Mouse (Mus musculus): ENCODE measurements at regions not wholly inside any gene's neighbourhood (a gene's known extent, or its start where the extent isn't known, plus 50 kb on each side); places are given as distances from the start of the nearest gene placed in this dataset.
A peak's percentile ranks its signal among the peaks of the same experiment; 100 is the strongest.
"Not testable (repeated sequence)": the region's sequence is repeated elsewhere in the genome, so short reads cannot be mapped to it uniquely, and the experiment has no call there.

DNA sequence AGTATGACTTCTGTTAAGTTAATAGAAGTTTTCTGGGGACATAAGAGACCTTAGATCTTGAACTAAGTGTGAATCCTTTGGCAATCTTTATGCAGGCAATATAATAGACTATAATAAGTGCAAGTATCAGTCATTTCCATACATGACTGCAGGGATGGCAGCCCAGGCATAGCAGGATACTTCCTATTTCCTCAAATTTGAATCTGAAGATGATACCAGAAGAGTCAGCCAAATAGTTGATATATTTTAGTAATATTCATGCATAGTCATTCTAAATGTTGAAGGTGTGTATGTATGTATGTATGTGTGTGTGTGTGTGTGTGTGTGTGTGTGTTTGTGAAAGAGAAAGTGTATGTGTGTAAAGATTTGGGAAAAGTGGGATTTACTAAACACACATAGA lies 64.3 kb downstream of the Prl2c2 start:
- ATAC-seq (replicated peaks; ENCODE audit: insufficient number of reproducible peaks, insufficient read depth, low FRiP score, low read depth); H3K9ac ChIP-seq; H3K36me3 ChIP-seq; H3K4me1 ChIP-seq (replicated peaks); H3K27ac ChIP-seq; H3K4me2 ChIP-seq; H3K27me3 ChIP-seq; H3K4me3 ChIP-seq: not testable (repeated sequence)
- H3K9me3 ChIP-seq (replicated peaks) = peaks cover 26% of the 10 kb centered on the region; the same call in 1 of the 2 replicates

DNA sequence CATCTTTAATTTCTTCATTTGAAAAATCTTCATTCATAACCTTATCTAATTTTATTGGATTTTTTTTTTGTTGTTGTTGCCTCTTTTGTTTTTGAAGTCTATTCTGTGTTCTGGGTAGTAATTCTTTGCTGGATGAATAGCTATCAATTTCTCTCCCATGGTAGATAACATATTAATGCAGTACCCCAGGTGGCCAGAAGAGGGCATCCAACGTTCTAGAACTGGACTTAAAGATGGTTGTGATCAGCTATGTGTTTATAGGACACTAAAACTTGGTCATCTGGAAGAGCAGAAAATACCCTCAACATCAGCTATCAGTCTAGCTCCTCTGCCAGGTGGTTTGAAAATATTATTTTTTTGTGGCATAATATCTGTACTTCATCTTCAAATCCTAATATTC lies 70.1 kb downstream of the Prl2c2 start:
- WGBS = 3% methylated on average over 1 of the region's 1 CpGs
- peaks cover 34% of the 10 kb centered on the region for H3K9me3 ChIP-seq (replicated peaks)
- H3K4me2 ChIP-seq; H3K27me3 ChIP-seq; H3K27ac ChIP-seq; H3K9ac ChIP-seq; ATAC-seq (replicated peaks; ENCODE audit: insufficient number of reproducible peaks, insufficient read depth, low FRiP score, low read depth); H3K4me1 ChIP-seq (replicated peaks); H3K36me3 ChIP-seq; H3K4me3 ChIP-seq: not testable (repeated sequence)

DNA sequence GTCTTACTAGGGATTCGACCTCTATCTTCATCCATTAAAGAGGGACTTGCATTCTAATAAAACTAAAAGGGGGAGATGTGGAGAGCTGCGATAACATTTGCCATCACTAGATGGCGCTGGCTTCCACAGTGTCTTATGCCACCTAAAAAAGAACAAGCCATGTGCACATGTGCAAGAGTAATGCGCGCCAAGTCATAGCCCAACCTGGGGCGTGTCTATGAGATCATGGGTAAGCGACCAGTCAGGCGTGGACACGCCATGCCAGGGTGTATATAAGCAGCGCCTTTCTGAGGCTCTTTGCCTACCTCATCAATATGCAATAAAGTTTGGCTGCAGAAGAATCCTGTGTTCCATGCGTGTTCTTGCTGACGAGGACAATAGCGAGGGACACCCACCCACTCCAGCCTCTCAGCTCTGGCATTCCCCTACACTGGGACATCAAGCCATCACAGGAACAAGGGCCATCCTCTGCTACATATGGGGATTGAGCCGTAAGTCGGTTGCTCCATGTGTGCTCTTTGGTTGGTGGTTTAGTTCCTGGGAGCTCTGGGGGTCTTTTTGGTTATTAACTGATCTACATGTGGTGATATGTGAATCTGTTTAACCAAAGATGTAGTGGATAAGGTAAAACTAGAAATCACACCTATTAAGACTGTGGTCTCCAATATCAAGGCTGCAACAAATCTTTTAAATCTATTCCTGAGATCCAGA lies 73.1 kb downstream of the Prl2c2 start:
- ATAC-seq (replicated peaks; ENCODE audit: insufficient number of reproducible peaks, insufficient read depth, low FRiP score, low read depth) = 0 out of 2 replicates have a peak, but pooled peaks have one; percentile 21
- peaks cover 52% of the 10 kb centered on the region for H3K9me3 ChIP-seq (replicated peaks)

DNA sequence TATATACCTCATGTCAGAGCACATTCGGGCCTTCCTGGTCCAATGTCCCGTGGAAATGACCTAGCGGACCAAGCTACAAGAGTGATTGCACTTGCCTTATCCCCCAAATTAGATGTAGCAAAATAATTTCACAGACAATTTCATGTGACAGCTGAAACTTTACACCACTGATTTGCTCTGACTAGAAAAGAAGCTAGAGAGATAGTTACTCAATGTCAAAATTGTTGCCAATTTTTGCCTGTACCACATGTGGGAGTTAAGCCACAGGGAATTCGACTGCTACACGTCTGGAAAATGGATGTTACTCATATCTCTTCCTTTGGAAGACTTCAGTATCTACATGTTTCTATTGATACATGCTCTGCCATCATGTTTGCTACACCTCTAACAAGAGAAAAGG lies 74.6 kb downstream of the Prl2c2 start:
- H3K4me1 ChIP-seq (replicated peaks) = no peaks in the 10 kb centered on the region
- H3K27me3 ChIP-seq = no peaks in the 10 kb centered on the region
- H3K9me3 ChIP-seq (replicated peaks) = peaks cover 66% of the 10 kb centered on the region
- H3K4me2 ChIP-seq = no peak overlapping the region
- no peak overlapping the region for H3K9ac ChIP-seq
- 72% methylated on average over 5 of the region's 5 CpGs for WGBS
- H3K36me3 ChIP-seq = no peaks in the 10 kb centered on the region
- no peak overlapping the region for H3K27ac ChIP-seq
- H3K4me3 ChIP-seq = no peak overlapping the region
- ATAC-seq (replicated peaks; ENCODE audit: insufficient number of reproducible peaks, insufficient read depth, low FRiP score, low read depth) = no peak

More for the DNA sequence above, 73.1 kb downstream of the Prl2c2 start:
- not testable (repeated sequence) for H3K4me2 ChIP-seq; H3K36me3 ChIP-seq; H3K27me3 ChIP-seq; H3K9ac ChIP-seq; H3K4me1 ChIP-seq (replicated peaks); H3K4me3 ChIP-seq; H3K27ac ChIP-seq
- WGBS = 77% methylated on average over 15 of the region's 15 CpGs

DNA sequence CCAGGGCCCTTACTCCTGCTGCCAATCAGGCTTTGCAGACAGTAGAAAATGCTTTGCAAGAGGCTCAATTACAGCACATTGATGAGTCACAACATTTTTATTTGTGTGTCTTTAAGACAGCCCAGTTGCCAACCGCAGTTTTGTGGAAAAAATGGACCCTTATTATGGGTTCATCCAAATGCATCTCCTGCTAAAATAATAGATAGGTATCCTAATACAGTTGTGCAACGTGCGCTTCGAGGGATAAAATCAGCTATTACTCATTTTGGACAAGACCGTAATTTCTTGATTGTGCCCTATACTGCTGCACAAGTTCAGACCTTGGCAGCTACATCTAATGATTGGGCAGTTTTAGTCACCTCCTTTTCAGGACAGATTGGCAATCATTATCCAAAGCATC lies 75.4 kb downstream of the Prl2c2 start:
- no peak overlapping the region for H3K27ac ChIP-seq
- 85% methylated on average over 5 of the region's 5 CpGs for WGBS
- H3K9ac ChIP-seq = no peak overlapping the region
- H3K4me1 ChIP-seq (replicated peaks) = no peaks in the 10 kb centered on the region
- ATAC-seq (replicated peaks; ENCODE audit: insufficient number of reproducible peaks, insufficient read depth, low FRiP score, low read depth) = no peak
- no peaks in the 10 kb centered on the region for H3K27me3 ChIP-seq
- no peak overlapping the region for H3K4me2 ChIP-seq
- H3K36me3 ChIP-seq = no peaks in the 10 kb centered on the region
- H3K4me3 ChIP-seq = no peak overlapping the region
- H3K9me3 ChIP-seq (replicated peaks) = peaks cover 62% of the 10 kb centered on the region

DNA sequence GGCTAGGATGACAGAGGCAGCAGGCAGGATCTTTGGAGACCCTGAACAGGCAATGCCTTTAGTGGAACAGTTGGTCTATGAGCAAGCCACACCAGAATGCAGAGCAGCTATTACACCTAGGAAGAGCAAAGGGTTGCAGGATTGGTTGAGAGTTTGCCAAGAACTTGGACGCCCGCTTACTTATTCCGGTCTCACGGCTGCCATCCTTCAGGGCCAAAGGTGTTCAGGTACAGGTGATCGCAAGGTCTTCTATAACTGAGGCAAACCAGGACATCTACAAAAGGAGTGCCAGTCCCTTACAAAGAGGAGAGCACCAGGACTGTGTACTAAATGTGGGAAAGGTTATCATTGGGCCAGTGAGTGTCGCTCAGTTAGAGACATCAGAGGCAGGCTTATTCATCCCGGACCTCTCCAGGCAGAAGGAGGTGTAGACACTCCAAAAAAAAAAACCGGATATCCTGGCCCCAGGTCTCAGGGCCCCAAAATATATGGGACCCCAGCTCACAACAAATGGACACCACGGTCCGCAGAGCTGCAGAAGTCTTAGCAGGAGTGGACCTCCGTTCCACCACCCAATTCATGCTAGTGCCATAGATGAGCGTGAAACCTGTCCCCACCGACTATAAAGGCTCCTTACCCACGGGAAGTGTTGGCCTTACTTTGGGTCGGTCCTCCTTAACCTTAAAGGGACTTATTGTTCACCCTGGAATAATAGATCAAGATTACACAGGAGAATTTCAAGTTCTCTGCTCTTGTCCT lies 77.4 kb downstream of the Prl2c2 start:
- no peaks in the 10 kb centered on the region for H3K4me1 ChIP-seq (replicated peaks)
- 84% methylated on average over 15 of the region's 15 CpGs for WGBS
- no peak for ATAC-seq (replicated peaks; ENCODE audit: insufficient number of reproducible peaks, insufficient read depth, low FRiP score, low read depth)

DNA sequence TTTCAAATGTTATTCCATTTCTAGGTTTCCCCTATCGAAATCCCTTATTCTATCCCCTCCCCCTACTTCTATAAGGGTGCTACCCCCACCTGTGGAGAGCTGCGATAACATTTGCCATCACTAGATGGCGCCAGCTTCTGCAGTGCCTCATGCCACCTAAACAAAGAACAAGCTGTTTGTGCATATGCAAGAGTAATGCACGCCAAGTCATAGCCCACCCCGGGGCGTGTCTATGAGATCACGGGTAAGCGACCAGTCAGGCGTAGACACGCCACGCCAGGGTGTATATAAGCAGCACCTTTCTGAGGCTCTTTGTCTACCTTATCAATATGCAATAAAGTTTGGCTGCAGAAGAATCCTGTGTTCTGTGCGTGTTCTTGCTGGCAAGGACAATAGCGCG lies 79.6 kb downstream of the Prl2c2 start:
- ATAC-seq (replicated peaks; ENCODE audit: insufficient number of reproducible peaks, insufficient read depth, low FRiP score, low read depth) = 0 out of 2 replicates have a peak, but pooled peaks have one; percentile 16
- peaks cover 53% of the 10 kb centered on the region for H3K9me3 ChIP-seq (replicated peaks)

More for the DNA sequence above, 77.4 kb downstream of the Prl2c2 start:
- Histone ChIP-seq H3K27ac (no peak overlapping the region), H3K36me3 (no peaks in the 10 kb centered on the region), H3K4me3 (no peak overlapping the region), H3K9me3 (replicated peaks) (peaks cover 62% of the 10 kb centered on the region), H3K4me2 (no peak overlapping the region), H3K9ac (no peak overlapping the region), H3K27me3 (no peaks in the 10 kb centered on the region)

DNA sequence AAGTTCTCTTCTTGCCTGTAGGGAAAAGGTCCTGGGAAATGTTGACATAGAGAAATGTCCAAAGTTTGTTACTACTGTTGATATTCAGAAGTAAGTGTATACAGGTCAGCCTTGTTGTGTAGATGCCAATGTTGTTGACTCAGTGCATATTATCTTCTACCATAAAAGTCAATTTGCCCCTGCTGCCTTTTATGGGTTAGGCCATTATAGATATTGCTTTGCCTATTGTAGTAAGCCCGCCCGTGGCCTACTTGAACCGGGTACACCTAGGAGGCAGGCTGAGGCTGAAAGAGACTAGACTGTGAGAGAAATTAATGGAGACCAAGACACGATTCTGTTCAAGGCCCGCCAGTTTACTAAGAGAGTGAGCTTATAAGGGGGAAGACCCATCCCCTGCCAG lies 92.3 kb downstream of the Prl2c2 start:
- no peak overlapping the region for H3K4me3 ChIP-seq
- no peak overlapping the region for H3K27ac ChIP-seq
- peaks cover 38% of the 10 kb centered on the region for H3K9me3 ChIP-seq (replicated peaks)
- 73% methylated on average over 5 of the region's 5 CpGs for WGBS
- no peaks in the 10 kb centered on the region for H3K36me3 ChIP-seq
- no peak overlapping the region for H3K9ac ChIP-seq
- ATAC-seq (replicated peaks; ENCODE audit: insufficient number of reproducible peaks, insufficient read depth, low FRiP score, low read depth) = no peak; the same call in 1 of the 2 replicates
- H3K4me1 ChIP-seq (replicated peaks) = no peaks in the 10 kb centered on the region
- H3K4me2 ChIP-seq = no peak overlapping the region
- no peaks in the 10 kb centered on the region for H3K27me3 ChIP-seq

More for the DNA sequence above, 79.6 kb downstream of the Prl2c2 start:
- Histone ChIP-seq H3K4me1 (replicated peaks) (no peaks in the 10 kb centered on the region), H3K27me3 (no peaks in the 10 kb centered on the region), H3K36me3 (no peaks in the 10 kb centered on the region), H3K27ac (no peak overlapping the region), H3K9ac (no peak overlapping the region), H3K4me2 (no peak overlapping the region), H3K4me3 (no peak overlapping the region)
- 84% methylated on average over 14 of the region's 14 CpGs for WGBS

DNA sequence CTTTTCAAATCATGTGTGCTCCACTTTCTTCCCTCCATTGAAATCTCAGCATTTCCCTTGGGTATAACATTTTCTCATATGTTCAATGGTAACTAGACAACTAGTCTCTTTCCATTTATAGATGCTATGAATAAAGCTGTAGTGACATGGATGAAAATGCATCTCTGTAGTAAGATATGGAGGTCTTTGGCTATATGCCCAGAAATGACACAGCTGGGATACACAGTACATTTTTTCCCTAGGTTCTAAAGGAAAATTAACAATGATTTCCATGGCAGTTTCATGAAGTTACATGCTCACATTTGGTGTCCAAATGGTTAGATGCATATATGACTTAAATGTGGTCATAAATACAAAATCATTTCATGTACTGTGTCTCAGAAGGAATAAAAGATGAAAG lies 99.0 kb downstream of the Prl2c2 start:
- H3K27me3 ChIP-seq = no peaks in the 10 kb centered on the region
- H3K36me3 ChIP-seq = no peaks in the 10 kb centered on the region
- H3K9me3 ChIP-seq (replicated peaks) = peaks cover 43% of the 10 kb centered on the region
- H3K4me1 ChIP-seq (replicated peaks) = no peaks in the 10 kb centered on the region
- no peak for ATAC-seq (replicated peaks; ENCODE audit: insufficient number of reproducible peaks, insufficient read depth, low FRiP score, low read depth)
- no peak overlapping the region for H3K27ac ChIP-seq
- no peak overlapping the region for H3K9ac ChIP-seq
- no peak overlapping the region for H3K4me3 ChIP-seq
- H3K4me2 ChIP-seq = no peak overlapping the region

DNA sequence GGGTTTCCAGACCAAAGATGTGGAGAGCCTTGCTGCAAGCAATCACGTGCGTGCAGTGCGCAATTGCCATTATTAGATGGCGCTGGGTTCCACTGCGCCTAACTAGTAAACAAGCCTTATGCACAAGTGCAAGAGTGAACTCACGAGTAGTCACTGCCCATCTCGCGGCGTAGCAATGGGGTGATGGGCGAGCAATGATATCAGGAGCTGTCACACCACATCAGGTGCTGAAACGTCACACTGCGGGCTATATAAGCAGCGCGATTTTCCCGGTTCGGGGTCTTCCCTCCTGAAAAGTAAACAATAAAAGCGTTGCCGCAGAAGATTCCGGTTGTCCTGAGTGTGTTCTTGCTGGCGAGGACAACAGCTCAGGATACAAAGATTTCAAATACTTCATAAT lies 89.8 kb upstream of the Prl2c3 start:
- not testable (repeated sequence) for H3K4me2 ChIP-seq; H3K4me1 ChIP-seq (replicated peaks); H3K9ac ChIP-seq; ATAC-seq (replicated peaks; ENCODE audit: insufficient number of reproducible peaks, insufficient read depth, low FRiP score, low read depth); H3K27ac ChIP-seq; H3K4me3 ChIP-seq; H3K27me3 ChIP-seq; H3K36me3 ChIP-seq
- H3K9me3 ChIP-seq (replicated peaks) = peaks cover 21% of the 10 kb centered on the region
- 82% methylated on average over 20 of the region's 20 CpGs for WGBS

DNA sequence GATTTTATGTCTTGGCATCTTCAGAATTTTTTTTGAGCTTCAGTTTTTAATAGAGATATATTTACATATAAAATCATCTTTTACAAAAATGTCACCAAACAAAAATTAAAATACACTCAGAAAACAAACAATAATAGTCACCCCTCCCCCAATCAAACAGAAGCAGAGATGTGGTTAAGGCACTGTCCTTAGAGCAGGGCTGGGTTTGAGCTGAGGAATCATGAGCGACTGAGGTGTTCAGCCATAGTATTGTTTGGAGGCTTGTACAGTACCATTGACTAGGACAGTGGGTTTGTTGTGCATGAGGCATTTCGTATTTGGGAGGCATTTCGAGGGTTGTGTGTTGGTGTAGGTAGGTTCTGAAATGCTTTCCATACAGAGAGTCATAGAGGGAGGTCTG lies 79.6 kb upstream of the Prl2c3 start:
- H3K4me1 ChIP-seq (replicated peaks); H3K27ac ChIP-seq; ATAC-seq (replicated peaks; ENCODE audit: insufficient number of reproducible peaks, insufficient read depth, low FRiP score, low read depth); H3K36me3 ChIP-seq; H3K9ac ChIP-seq; H3K27me3 ChIP-seq; H3K4me3 ChIP-seq; H3K4me2 ChIP-seq: not testable (repeated sequence)
- peaks cover 28% of the 10 kb centered on the region for H3K9me3 ChIP-seq (replicated peaks)
- 59% methylated on average over 3 of the region's 3 CpGs for WGBS

DNA sequence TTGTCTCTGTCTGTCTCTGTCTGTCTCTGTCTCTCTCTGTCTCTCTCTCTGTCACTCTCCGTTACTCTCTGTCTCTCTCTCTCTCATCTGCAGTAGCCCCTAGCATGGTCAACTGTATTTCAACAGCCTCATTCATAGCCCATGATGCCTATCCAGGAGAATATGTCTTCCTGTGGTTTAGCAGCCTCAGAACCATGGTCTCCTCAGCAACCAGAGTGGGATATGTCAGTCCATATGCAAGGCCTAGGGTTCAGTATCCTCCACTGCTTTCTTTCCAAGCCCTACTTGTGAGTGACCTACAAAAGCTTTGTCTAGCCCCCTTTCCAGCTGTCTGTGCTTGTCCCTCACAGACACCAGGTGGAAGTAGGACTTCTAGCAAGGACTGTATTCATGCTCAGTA lies 65.1 kb upstream of the Prl2c3 start:
- not testable (repeated sequence) for H3K4me1 ChIP-seq (replicated peaks); H3K27me3 ChIP-seq; H3K36me3 ChIP-seq; H3K4me2 ChIP-seq; H3K4me3 ChIP-seq; ATAC-seq (replicated peaks; ENCODE audit: insufficient number of reproducible peaks, insufficient read depth, low FRiP score, low read depth); H3K27ac ChIP-seq; H3K9ac ChIP-seq
- H3K9me3 ChIP-seq (replicated peaks) = peaks cover 25% of the 10 kb centered on the region
- 73% methylated on average over 1 of the region's 1 CpGs for WGBS

All from heart, embryonic 15.5 days (tissue).